Mouse (Mus musculus) embryo, embryonic 10 days (tissue): Measurements from ENCODE around the gene Rasl10b.

Experiments used
- DNase-seq: peaks from one replicate; pipeline ENCODE4 v3.0.0-alpha.2; 2015; ENCODE audit warnings: low spot score

The Rasl10b gene

GRCm38 (mm10) chr11:83409087-83409754 is at the start of gene Rasl10b:
TSS of gene Rasl10b (plus strand) at chr11:83409137.
- DNase-seq: peak; percentile 68

DNA sequence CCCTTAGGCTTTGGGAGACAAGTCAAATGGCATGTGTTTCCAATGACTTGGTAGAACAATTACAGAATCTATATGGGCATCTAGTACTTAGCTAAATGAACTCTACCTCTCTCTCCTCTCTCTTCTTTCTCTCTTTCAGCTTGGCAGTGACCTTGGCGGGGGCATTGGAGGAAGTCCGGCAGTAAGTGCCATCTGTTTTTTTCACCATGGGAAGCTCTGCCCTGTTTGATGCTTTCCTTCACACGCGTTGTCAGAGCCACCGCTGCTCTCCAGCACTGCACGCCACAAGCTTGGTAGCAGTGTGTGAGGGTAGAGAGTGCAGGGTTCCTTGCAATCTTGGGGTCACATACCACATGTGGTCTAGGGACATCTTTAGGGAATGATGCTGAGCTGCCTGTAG is 44.3 kb upstream of the Rasl10b start:
- DNase-seq: no peak

DNA sequence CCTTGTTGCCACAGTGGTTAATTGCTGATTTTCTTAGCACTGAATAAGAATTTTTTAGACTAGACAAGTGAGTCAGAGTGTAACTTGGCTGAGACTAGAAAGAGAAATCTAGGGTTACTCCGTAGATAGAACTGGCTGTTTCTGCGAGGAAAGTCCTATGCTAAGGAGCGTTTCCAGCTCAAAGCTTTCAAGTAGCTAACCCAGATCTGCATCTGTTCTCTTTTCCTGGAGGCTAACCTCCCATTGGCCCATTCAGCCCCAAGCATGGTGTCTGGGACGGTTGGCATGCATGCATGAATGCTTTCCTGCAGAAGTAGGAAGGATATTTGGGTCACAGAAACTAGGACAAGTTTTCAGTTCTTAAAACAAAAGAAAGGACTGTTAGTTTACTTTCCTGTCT is 37.7 kb upstream of the Rasl10b start:
- DNase-seq: no peak

DNA sequence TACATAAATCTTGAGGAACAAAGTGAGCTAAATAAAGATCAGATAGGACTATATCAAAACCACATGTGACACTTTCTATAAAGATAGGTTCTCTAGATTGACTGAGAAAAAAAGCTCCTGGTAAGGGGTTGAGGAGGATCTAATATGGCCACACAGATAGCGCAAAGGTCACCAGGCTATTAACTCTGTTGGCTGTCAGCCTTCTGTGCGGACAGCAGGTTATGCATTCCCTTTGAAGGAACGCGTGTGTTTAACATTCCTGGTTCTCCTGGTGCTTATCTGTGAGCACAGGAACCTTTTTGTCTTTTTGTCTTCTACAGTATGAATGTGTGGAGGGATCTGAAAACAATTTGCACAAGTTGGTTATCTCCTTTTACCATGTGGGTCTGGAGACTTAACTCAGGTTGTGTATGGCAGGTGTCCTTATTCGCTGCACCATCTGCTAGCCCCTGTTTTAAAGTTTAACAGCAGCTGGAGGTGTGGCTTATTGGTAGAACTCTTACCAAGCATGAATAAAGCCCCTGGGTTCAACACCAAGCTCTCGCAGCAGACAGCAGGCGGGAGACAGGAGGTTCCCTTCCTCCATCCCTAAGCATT is 29.1 kb upstream of the Rasl10b start:
- DNase-seq: peak; percentile 6

DNA sequence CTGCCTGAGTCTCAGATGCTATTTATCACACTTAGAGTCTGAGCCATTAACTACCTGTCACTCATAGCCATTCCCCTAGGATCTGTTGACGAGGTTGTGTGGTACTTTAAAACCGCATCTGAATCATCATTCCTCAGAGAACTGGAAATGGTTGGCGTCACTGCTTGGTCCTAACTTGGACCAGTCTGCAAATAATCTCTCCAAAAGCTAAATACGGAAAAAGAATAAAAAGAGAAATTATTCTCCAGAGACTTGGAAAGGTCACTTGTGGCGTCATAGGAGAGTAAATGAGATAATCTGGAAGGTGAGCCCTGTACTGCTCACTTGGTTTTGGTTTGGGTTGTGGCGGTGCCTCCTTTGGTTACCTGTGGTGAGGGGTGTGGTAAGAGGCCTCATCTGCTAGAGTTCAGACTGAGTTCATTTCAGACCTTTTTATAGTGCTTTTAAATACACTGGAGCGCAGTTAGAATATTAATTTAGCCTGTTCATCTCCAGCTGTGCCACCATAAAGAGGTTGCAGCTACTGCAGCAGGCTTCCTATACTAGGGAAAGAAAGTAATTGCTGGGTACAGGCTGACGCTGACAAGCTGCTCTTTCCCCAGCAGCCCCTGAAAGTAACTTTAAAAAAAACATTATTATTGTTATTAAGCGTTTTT is 25.9 kb upstream of the Rasl10b start:
- DNase-seq: no peak

DNA sequence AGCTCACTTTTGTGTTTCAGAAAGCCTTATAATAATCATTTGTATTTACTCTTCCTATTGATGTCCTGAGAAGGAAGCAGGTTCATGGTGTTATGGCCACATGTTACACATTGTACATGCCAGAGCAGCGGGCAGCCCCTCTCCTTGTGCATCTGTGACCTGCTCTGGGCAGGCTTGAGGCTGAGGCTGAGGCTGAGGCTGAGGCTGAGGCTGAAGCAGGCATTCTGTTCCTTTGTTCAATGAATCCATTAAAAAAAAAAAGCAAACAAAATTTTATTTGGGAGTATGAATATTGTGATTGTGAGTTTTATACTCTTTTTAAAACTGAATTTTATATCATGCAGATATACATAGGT is 25.4 kb upstream of the Rasl10b start:
- DNase-seq: no peak

DNA sequence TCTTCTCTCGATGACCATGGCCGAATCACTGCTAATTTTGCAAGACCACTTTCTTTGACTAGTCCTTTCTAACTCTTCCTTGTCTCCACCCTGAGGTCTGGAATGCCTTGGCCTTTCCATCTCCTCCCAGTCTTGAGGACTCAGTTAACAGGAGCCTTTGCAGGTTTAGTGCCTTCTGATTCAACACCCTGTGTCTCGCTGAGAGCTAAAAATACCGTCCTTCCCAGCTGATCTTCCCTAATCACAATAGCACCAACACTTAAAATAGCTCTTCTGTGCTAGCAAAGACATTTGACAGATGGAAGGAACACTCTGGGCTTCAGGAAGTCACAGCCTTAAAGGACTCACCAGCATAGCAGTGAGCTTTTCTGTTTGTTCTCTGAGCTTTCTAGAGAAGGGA is 15.9 kb upstream of the Rasl10b start:
- DNase-seq: no peak

GRCm38 (mm10) chr11:83394802-83395439 is 14.0 kb upstream of the Rasl10b start:
- no peak for DNase-seq

- no peak for DNase-seq
These were observed 11.3 kb upstream of the Rasl10b start for GRCm38 (mm10) chr11:83397626-83398025.

GRCm38 (mm10) chr11:83398724-83399123 is 10.2 kb upstream of the Rasl10b start:
- DNase-seq: no peak

- no peak for DNase-seq
These were observed 5.2 kb upstream of the Rasl10b start for GRCm38 (mm10) chr11:83403787-83404186.

- DNase-seq: no peak
These were observed 2.5 kb upstream of the Rasl10b start for GRCm38 (mm10) chr11:83406391-83406790.

- no peak for DNase-seq
These were observed 695 bp upstream of the Rasl10b start for GRCm38 (mm10) chr11:83408242-83408641.

DNA sequence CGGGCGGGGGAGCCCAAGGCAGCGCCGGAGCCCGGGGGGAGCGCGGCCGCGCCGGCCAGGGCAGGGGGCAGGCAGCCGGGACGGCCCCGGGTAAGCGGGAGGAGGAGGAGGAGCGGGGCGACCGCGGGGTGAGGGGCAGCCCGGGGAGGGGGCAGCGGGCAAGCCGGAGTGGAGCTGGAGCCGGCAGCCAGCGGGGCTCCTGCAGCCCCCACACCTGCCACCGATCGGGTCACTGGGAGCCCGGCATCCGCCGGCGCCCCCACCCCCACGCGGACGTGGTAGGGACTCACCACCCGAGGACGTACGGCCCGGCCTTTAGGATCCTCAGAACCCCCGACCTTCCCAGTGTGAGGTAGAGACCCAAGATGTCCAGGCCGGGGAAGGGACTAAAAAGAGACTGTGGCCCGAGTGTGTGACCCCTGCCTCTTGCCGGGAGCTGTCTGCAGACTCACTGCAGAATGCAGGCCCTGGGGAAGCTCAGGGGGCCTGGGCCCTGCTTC is 905 bp downstream of the Rasl10b start:
- DNase-seq: peak; percentile 38

- DNase-seq: no peak
These were observed 1.6 kb downstream of the Rasl10b start for GRCm38 (mm10) chr11:83410510-83410909.

GRCm38 (mm10) chr11:83417080-83417479 is 8.1 kb downstream of the Rasl10b start:
- DNase-seq: peak; percentile 85

DNA sequence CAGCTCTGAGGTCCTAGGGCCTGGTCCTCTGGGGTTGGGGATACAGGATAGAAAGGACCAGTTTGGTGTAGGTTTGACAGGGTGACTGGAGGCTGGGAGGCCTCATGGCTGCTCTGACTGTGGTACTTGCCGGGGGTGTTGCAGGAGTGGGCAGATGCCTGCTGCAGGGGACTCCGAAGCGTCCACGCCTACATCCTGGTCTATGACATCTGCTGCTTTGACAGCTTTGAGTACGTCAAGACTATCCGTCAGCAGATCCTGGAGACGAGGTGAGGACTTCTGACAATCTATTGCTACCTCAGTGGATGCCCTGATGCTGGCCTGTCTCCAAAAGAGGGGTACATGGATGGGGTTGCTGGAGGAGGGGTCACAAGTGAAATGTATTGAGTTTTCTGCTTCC is 8.8 kb downstream of the Rasl10b start:
- DNase-seq: no peak

DNA sequence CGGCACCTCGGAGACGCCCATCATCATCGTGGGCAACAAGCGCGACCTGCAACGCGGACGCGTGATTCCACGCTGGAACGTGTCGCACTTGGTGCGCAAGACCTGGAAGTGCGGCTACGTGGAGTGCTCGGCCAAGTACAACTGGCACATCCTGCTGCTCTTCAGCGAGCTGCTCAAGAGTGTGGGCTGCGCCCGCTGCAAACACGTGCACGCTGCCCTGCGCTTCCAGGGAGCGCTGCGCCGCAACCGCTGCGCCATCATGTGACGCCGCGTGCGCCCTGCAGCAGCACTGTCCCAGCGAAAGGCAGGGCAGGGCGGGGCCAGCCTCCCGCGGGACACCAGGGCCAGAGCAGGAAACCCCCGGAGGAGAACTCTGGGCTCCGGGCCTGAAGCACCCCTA is 9.6 kb downstream of the Rasl10b start:
- peak; percentile 72 for DNase-seq

DNA sequence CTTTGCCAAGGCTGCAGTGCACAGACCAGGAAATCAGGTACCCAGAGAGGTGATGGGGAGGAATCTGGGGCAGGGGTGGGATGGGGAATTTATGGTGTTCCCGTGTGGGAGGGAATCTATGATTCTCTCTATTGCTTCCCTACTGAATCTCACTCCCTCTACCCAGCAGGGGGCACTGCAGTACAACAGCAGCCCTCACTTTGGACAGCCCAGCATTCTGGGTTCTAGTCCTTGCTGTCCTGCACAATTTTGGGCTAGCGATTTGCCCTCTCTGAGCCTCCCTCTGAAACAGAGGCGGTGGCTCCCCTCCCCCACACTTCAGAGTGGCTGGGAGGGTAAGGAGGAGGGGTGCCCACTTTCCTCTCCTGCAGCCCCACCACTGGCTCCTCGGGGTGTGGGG is 11.4 kb downstream of the Rasl10b start:
- peak; percentile 47 for DNase-seq

DNA sequence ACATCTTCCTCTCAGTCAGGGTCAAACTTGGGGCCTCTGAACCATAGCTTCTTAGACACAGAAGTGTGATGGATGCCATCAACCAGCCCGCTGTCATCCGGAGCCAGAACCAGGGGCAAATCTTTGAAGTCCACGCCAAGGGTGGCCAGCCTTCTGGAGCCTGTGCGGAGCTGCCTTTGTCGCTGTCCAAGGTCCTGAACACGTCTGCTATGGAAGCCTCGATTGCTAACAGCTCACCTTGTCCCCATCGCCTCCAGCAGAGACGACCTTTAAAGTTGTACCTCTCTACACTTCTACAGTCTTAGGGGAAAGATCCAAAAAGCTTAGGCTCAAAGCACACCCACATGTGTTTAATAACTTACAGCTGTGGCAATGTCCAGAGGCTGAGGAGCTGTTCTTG is 12.4 kb downstream of the Rasl10b start:
- DNase-seq: peak; percentile 91

- peak; percentile 90 for DNase-seq
These were observed 15.7 kb downstream of the Rasl10b start for GRCm38 (mm10) chr11:83424681-83425080.

GRCm38 (mm10) chr11:83426964-83427363 is 18.0 kb downstream of the Rasl10b start:
- no peak for DNase-seq

- DNase-seq: no peak
These were observed 20.4 kb downstream of the Rasl10b start, which contains the start of gene Gas2l2 for GRCm38 (mm10) chr11:83429355-83429754. TSS of gene Gas2l2 (minus strand) at chr11:83429455.
